Mouse (Mus musculus): ENCODE measurements at regions not wholly inside any gene's neighbourhood (a gene's known extent, or its start where the extent isn't known, plus 50 kb on each side); places are given as distances from the start of the nearest gene placed in this dataset.

DNA sequence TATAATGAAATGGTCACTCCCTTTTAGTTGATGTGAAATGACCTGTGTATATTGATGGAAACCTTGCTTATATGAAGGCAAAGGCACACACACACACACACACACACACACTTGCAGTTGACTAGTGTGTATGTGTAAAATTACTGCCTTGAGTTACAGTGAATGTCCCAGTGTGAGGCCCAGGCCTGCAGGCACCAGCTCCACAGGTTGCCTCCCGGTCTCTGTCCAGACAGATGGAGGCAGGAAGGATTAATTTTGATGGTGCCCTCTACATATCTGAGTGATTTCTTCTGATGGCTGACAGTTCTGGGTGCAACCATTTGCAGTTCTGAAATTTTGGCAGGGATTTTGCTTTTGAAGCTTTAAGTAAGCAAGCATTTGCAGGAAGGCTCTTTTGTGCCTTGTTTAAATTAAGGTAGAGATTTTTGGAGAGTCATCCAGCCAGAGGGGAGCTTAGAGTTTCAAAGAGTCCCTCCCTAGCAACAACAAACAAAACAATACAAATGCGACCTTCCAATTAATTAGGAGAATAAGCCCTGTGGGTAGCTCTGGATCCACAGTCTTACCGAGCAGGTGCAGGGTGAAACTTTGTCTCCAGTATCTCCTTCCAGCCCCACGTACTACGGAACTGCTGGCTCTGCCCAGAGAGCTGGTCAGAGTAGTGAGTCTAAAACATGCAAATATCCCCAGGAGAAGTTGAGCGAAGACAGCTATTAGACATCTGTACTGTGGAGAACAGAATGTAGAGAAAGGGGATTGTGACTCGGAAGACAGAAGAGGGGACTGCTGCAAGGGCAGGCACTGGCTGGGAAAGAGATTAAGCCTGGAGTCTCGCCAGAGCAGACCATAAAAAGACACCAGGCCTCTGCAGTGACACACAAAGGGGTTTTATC is 87.5 kb upstream of the Tut7 start:
- peak; percentile 84 for DNase-seq

DNA sequence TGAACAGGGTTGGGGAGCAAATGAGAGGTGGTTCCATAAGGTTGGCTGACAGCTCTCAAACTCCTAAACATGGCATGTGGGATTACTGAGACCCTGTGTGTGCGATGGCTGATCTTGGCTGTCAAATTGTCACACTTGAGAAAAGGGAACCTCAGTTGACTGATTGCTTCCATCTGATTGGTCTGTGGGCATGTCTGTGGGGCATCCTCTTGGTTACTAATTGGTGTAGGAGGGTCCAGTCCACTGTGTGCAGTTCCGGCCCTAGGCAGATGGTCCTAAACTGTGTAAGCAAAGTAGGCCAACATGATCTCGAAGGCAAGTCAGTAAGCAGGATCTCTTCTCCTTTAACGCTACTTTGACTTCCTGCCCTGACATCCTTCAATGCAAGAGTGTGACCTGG is 86.5 kb upstream of the Tut7 start:
- DNase-seq = peak; percentile 62

DNA sequence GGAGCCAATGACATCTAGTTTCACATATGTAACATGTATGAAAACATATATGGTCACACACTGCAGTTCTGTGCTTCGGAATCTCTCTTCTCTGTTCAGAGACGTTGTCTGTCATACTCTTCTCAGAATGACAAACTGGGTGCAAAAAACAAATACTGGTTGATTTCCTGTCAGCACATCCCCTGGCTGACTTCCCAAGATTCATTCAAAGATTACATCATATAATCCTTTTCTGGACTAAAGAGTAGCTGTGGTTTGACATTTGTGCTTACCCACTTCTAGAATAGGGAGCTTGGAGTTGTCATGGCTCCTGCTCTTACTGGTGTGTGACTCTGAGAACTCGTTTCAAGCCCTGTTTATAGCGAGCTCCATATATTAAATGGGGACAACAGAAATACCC is 85.8 kb upstream of the Tut7 start:
- no peak for DNase-seq

DNA sequence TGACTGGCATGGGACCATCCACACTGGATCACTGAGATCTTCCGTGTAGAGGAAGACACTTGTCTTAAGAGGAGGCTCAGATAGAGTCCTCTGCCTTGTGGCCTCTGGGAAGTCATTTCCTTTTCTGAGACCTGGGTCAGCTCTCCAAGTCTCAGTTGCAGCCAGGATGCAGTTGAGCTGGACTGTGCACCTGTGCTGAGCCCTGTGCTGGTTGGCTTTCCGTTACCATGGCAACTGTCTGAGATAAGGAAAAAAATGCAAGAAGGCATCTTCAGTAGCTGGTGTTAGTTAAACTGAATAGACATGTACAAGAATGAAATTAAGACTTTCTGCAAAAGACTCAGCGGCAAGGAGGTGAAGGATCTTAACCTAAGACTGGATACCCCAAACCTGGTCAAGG is 82.5 kb upstream of the Tut7 start:
- DNase-seq = peak; percentile 37

DNA sequence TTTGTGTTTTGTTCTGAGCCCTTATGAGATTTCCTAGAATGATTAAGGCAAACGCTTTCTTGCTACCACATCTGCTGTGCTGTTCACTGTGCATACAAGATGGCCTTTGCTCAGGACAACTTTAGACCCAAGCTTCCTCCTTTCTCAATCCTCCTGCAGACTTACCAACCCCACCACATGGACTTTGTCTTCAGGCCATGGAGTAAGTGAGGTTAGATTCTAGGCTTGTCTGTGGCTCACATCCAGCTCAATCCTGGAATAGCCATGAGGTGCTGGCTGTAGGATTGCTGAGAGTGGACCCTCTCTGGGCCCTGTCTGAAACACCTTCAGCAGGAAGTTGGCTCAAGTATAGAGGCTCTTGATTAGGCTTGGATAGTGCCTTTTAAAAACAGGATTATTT is 81.5 kb upstream of the Tut7 start:
- DNase-seq = no peak

DNA sequence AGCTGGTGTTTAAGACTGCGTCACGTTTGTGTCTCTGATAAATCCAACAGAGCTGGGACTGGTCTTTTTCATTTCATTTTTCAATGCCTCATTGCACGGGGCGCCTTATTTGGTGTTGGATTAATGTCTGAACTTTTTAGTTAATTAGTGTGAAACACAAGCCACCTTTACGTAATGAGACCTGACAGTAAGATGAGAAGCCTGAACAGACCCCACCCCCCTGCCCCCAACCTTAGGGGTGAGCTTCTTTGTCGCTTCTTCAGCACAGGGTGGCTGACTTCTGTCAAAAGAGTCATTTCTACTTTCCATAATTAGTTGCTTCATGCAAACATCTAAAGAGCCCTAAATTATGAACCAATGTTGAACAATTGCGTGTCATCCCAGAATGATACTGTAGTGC is 76.6 kb upstream of the Tut7 start:
- DNase-seq = peak; percentile 85

DNA sequence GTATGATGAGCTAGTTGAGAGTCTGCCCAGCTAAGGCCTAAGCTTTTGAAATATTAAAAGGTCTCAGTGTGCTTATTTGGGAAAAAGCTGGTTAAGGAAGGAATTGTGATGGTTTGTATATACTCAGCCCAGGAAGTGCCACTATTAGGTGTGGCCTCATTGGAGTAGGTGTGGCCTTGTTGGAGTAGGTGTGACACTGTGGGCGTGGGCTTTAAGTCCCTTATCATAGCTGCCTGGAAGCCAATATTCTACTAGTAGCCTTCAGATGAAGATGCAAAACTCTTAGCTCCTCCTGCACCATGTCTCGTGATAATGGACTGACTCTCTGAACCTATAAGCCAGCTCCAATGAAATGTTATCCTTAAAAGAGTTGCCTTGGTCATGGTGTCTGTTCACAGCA is 72.8 kb upstream of the Tut7 start:
- no peak for DNase-seq

DNA sequence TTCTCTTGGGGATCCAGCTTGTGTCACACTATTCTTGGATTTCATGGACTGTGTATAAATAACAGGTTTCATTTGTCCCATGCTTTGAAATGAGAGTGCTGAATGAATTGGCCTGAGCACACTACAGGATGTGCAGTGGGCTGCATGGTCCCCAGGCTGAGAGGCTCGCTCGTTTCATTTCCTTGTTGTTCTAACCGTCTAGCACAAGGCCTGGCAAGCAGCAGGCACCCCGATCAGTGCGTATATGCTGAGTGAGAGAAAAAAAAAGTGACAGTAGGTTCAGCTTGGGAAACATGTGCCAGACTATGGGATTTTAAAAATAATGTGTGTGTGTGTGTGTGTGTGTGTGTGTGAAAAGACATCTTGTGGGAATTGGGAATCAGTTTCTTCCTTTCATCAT is 71.1 kb upstream of the Tut7 start:
- DNase-seq = no peak

DNA sequence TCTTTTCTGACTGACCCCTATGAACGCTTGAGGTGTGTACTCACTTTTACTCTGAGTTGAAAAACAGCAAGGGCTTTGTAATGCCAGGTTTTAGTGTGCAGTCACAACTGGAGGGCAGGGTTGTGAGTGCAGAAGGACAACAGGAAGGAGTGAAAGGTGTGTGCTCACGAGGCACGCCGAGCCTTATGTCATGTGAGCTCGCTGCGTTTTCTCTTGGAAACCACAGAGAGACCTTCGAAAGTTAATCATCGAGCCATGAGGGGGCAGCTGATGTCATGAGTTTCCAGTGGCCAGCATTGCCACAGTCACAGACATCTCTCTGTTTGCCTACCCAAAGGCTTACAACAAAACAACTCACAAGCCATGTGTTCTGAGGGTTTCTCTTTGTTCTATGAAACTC is 70.0 kb upstream of the Tut7 start:
- DNase-seq = no peak

DNA sequence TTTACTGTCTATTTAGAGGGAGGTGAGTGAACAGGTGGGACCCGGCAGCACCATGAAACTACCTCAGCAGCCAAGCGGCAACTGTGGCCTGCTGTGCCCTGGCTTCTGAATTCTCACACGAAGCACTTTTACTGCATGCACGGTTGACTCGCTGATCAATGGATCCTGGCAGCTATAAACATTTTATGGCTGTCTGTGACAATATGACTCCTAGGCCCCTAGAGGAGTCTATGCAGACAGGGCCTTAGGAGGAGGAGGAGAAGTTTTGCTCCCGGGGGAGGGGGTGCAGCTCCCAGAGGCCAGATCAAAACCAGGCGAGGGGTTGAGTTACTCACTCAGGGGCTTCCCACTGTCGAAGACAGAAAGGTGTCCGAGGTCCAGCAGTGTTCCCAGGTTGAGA is 69.4 kb upstream of the Tut7 start:
- DNase-seq = no peak

DNA sequence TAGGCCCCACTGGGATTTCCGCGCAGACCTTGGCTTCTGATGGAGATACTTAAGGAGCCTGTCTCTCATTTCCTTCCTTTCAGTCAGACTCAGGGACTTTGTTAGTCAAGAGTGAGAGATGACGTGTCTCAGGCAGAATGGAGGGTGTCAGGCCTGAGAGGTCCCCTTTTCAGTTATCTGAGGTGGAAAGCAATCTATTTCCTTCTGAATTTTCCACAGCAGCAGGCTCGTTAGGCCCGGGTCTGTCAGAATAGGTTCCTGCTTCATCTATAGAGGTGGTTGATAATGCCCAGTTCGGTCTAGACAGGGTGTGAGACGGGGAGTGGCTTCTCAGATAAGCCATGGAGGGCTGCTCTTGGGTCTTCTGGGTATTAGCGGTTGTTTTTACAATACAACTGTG is 68.8 kb upstream of the Tut7 start:
- DNase-seq = no peak

DNA sequence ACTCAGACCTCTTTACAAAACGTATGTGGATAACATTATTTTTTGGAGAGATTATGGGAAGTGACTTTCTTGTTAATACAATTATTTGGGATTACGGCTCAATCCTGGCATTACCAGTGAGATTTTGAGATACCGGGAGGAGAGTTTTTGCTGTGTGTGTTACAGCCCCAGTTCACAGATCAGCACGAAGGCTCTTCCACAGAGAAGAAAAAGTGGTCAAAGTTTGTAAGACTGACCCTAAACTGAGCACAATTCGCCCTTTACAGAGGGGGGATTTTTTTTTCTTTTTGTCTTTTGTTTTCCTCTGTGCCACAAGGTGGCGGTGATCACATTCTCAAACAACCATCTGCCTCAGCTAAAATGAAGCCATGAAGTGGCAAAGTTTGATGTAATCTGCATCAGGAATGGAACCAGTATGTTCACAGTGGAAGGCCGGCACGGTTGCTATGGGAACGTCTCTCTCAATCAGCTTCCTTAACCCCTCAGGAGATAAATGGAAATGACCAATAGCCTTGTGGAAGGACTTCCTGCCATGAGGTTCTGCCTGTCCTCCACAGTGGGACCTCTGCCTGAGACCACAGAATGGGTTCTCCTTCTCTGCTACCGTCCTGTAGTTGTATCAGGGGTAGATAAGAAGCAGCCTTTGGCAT is 66.6 kb upstream of the Tut7 start:
- DNase-seq = peak; percentile 96

DNA sequence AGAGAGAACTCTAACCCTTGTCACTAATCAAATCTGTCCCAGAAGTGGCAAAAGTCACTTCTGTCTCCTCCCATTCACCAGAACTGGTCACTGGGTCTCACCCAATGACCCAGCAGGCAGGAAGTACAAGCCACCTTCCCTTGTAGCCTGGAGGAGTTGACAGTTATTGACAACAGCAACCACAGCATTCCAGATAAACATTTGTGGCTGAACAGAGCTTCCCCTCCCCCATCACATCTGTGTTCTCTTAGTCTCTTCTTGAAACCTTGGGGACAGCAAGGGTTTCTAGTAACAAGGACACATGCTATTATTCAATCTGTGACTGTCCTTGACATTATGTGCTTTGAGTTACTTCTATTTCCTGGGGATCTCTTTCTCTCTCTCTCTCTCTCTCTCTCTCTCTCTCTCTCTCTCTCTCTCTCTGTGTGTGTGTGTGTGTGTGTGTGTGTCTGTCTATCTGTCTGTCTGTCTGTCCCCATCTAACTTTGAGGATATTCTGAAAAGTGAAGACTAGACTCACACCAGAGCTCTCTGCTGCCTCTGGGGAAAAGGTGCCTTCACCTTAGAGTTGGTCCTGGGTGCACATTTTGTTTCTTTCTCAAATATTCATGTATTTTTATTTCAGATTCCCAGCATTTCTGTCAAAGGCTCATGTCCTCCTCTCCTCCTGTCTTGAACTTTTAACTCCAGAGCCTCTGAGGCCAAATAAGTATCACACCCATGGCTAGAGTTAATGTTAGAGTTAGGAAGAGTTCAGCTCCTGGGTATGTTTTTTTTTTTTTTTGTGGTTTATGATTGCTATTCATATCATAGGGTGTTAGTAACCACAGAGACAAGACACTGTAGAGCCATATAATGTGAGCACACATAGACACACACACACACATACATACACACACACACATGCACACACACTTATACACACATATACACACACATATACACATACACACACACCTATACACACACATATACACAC is 65.4 kb upstream of the Tut7 start:
- no peak for DNase-seq

DNA sequence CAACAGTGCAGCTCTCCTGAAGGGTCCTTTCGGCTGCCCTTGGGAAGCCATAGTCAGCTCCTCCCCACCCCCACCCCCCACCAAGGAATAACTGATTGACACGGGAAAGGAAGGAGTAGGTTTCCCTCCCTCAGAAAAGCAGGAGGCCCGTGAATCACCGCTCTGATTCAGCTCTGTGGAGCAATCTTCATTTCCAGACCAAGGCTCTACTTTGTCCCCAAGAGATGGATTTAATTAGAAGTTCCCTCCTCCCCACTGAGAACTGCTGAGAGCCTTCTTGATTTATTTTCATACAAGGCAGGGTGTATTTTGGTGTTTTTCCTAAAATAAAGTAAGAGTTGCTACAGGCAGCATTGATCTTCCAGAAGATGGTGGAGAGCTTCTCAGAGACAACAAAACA is 64.4 kb upstream of the Tut7 start:
- no peak for DNase-seq

DNA sequence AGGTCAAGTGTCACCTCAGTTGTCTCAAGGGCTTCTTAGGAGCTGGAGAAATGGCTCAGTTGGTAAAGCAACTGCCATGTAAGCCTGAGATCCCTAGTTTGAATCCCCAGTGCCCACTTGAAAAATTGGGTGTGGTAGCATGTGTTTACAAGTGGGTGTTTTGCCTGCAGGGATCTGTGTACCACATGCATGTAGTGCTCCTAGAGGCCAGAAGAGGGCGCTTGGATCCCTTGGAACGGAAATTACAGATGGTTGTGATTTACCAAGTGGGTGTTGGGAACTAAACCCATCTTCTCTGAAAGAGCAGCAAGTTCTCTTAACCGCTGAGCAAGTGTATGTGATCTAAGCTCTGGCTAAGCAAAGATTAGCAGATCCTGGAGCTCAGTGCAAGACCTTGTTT is 63.6 kb upstream of the Tut7 start:
- no peak for DNase-seq

DNA sequence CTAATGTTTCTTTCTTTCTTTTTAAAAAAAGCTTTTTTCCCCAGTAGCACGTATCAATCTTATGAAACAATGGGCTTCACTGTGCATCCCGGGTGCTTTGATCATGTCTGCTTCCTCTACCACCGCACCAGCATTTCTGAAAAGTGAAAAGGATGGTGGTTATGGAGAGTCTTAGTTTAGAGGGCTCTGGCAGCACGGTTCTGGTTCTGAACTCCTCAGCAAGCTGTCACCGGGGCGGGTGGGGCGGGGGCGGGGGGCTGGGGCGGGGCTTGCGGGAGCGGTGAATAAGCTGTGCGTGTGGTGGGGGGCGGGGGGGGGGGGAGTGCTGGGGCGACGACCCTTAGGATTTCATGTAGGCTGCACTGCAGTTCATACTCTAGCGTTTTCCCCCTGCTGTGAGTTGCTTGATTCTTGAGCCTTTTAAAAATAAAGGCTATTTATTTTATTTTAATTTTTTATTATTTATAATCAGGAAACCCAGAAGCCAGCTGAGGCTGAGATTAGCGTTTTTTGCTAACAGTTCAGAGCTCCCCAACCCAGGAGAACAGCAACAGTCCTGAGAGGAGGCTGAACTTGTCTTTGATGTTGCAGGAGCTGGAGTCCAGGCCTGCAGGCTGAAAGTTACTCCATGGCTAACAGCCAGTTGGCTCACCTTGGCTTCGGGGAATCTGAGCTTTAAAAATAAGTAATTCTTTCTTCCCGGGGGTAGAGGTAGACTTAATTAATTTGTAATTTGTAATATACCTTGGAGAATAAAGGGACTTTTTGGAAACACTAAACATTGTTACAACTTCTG is 59.2 kb upstream of the Tut7 start:
- DNase-seq = no peak

DNA sequence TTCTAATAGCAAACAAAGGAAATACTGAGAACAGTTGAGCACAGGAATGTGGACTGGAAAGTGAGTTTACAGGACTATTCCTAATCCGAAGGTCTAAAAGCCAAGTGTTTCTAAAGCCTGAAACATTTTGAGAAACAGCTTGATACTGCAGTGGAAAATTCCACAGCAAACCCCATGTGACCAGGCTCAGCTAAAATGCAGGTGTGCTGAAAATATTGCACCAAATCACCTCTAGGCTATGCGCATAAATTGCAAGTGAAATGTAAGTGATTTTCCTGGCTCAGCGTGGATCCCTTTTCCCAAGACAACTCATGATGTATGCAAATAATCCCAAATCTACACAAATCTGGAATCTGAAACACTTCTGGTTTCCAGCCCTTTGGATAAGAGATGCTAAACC is 57.1 kb upstream of the Tut7 start:
- DNase-seq = no peak

DNA sequence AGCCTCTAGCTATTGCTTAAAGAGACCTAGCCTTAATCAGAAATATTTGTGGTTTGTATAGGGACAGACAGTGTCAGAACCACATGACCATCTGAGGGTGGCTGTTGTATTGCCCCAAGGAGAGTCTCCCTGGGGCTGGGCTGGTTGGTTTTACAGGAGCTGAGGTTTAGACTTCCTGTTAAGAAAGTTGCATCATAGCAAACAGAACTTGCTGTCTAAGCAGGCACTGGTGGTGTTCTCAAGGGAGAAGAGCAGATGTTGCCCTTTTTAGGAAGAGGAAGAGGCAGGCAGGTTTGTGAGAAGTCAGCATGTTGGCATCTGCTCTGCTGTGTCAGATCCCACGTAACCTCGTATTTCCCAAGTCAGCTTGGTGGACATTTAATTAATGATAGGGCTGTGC is 52.7 kb upstream of the Tut7 start:
- no peak for DNase-seq

DNA sequence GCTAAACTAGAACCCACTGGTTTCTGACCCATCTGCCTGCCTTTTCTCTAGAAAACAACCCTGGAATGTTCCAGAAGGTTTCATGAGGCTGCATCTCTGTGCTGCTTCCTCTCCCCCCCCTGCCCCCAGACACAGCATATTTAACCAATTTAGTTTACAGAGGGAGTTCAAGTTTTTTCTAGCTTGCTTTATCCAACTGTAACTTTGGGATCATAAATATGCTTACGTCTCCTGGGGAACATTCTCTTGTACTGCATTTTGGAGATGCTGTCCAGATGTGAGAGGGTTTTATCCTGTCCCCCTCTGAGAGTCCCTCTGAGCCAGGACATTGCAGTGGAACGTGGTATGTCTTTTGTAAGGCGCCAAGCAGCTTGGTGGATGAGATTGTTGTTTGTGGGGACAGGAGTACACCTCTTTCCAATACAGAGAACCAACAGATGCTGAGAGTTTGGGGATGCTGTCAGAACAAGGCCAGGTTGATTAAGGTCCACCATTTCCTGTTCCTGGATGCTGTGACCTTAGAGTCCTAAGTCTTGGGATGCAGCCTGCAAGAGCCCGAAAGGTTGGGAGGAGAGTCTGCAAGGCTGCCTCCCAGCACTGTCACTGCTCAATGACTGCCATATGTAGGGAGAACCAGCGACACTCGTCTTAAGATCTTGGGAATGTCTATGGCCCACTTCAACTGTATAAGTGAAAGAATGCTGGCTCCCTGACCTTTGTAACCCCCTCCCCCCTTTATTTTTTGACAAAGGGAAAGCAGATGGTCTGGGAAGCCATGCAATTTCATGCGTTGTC is 51.4 kb upstream of the Tut7 start:
- no peak for DNase-seq
